Mouse (Mus musculus) erythroblast, embryonic 14.5 days (primary cell): ENCODE data around the gene Car6.

Source experiments
- GATA1 ChIP-seq: IDR thresholded peaks from 2 replicates; pipeline ENCODE4 v1.6.1; 2012; ENCODE audit warnings: low read length, inconsistent platforms, mixed read lengths
- TAL1 ChIP-seq: IDR thresholded peaks from 3 replicates; pipeline ENCODE4 v1.6.1; 2012; ENCODE audit warnings: low read length, inconsistent platforms, mixed read lengths

- TF ChIP-seq GATA1 (no peak), TAL1 (no peak)
Measured at GRCm38 (mm10) chr4:150235585-150235984, 34.5 kb upstream of the Car6 start.
